8 mouse cellular contexts compared by ENCODE assay signal in genomic region chr2:97467664-97468063, GRCm38 (mm10).
DNase-seq lines count a peak whose midpoint lies in the region; ATAC-seq and TF ChIP-seq lines count a peak whose summit lies in the region.

No protein-coding gene starts in this region.

- no peak for ATAC-seq in heart, postnatal 0 days (ENCODE audit: insufficient read depth, low read depth)
- no peak for ATAC-seq in embryonic facial prominence, embryonic 11.5 days (replicated peaks; ENCODE audit: insufficient number of reproducible peaks, low FRiP score, low TSS enrichment, low read depth)
- no peak for ATAC-seq in hindbrain, embryonic 16.5 days
- ATAC-seq in midbrain, embryonic 15.5 days (replicated peaks), result no peak

- H3K9ac ChIP-seq in heart, postnatal 0 days (replicated peaks; ENCODE audit: low read depth, low read length), result no peak overlapping the region
- H3K9ac ChIP-seq in embryonic facial prominence, embryonic 11.5 days (replicated peaks; ENCODE audit: low read length), result peak overlapping the region; percentile 43; the same call in 1 of the 2 replicates
- H3K9ac ChIP-seq in hindbrain, embryonic 16.5 days (ENCODE audit: low read depth, low read length), result peak overlapping the region; percentile 65
- peak overlapping the region; percentile 66 for H3K9ac ChIP-seq in midbrain, embryonic 15.5 days

- H3K4me1 ChIP-seq in heart, postnatal 0 days (ENCODE audit: control insufficient read depth, insufficient read depth), result no peaks in the 10 kb centered on the region
- H3K4me1 ChIP-seq in embryonic facial prominence, embryonic 11.5 days (ENCODE audit: control insufficient read depth, insufficient read depth, low read length), result no peaks in the 10 kb centered on the region
- H3K4me1 ChIP-seq in hindbrain, embryonic 16.5 days (ENCODE audit: control insufficient read depth, insufficient read depth, low read depth, low read length), result peaks cover 5% of the 10 kb centered on the region
- peaks cover 21% of the 10 kb centered on the region for H3K4me1 ChIP-seq in midbrain, embryonic 15.5 days

- H3K4me2 ChIP-seq in heart, postnatal 0 days (ENCODE audit: low read depth, low read length), result peak overlapping the region; percentile 80
- H3K4me2 ChIP-seq in embryonic facial prominence, embryonic 11.5 days (ENCODE audit: low read depth, low read length), result peak overlapping the region; percentile 85
- H3K4me2 ChIP-seq in hindbrain, embryonic 16.5 days (ENCODE audit: low read length), result peak overlapping the region; percentile 70
- H3K4me2 ChIP-seq in midbrain, embryonic 15.5 days, result peak overlapping the region; percentile 77

- H3K27ac ChIP-seq in heart, postnatal 0 days (ENCODE audit: low read depth), result no peak overlapping the region
- no peak overlapping the region for H3K27ac ChIP-seq in embryonic facial prominence, embryonic 11.5 days (replicated peaks; ENCODE audit: low read depth, low read length)
- peak overlapping the region; percentile 92 for H3K27ac ChIP-seq in hindbrain, embryonic 16.5 days (ENCODE audit: low read depth, low read length)
- peak overlapping the region; percentile 93 for H3K27ac ChIP-seq in midbrain, embryonic 15.5 days

- H3K9me3 ChIP-seq in heart, postnatal 0 days (replicated peaks; ENCODE audit: control insufficient read depth, low read length), result no peaks in the 10 kb centered on the region
- no peaks in the 10 kb centered on the region for H3K9me3 ChIP-seq in embryonic facial prominence, embryonic 11.5 days (replicated peaks; ENCODE audit: control insufficient read depth, low read length)
- H3K9me3 ChIP-seq in hindbrain, embryonic 16.5 days (ENCODE audit: control insufficient read depth, low read length), result no peaks in the 10 kb centered on the region
- H3K9me3 ChIP-seq in midbrain, embryonic 15.5 days, result no peaks in the 10 kb centered on the region

- peak overlapping the region; percentile 54 for H3K4me3 ChIP-seq in heart, postnatal 0 days (ENCODE audit: low read depth, low read length)
- H3K4me3 ChIP-seq in embryonic facial prominence, embryonic 11.5 days (ENCODE audit: low read depth, low read length), result peak overlapping the region; percentile 41
- H3K4me3 ChIP-seq in hindbrain, embryonic 16.5 days (ENCODE audit: low read length), result peak overlapping the region; percentile 66
- H3K4me3 ChIP-seq in midbrain, embryonic 15.5 days, result peak overlapping the region; percentile 56

- WGBS in heart, postnatal 0 days, result 13% methylated on average over 8 of the region's 8 CpGs
- 9% methylated on average over 8 of the region's 8 CpGs for WGBS in embryonic facial prominence, embryonic 11.5 days
- WGBS in hindbrain, embryonic 16.5 days, result 5% methylated on average over 8 of the region's 8 CpGs
- WGBS in midbrain, embryonic 15.5 days, result 5% methylated on average over 8 of the region's 8 CpGs

- DNase-seq in heart, postnatal 0 days (ENCODE audit: low spot score), result no peak
- no peak for DNase-seq in heart, adult 8-10 months (ENCODE audit: low spot score)
- DNase-seq in embryonic facial prominence, embryonic 11.5 days (ENCODE audit: low spot score), result no peak
- DNase-seq in thymus, postnatal 10 days (ENCODE audit: low spot score in 2 of 2), result no peak
- no peak for DNase-seq in cerebellum, postnatal 4 days (ENCODE audit: low spot score in 2 of 2)
- DNase-seq in left cerebral cortex, adult 18-20 months (ENCODE audit: low spot score in 2 of 2), result no peak

- no peak for TF ChIP-seq CTCF in heart, postnatal 0 days (IDR thresholded peaks at IDR 0.05; ENCODE audit: low read depth)

- no peaks in the 10 kb centered on the region for H3K36me3 ChIP-seq in heart, postnatal 0 days (replicated peaks; ENCODE audit: control insufficient read depth, insufficient read depth, low read length)
- H3K36me3 ChIP-seq in embryonic facial prominence, embryonic 11.5 days (replicated peaks; ENCODE audit: control insufficient read depth, insufficient read depth, low read depth, low read length), result no peaks in the 10 kb centered on the region
- no peaks in the 10 kb centered on the region for H3K36me3 ChIP-seq in hindbrain, embryonic 16.5 days (ENCODE audit: control insufficient read depth, insufficient read depth, low read length)
- H3K36me3 ChIP-seq in midbrain, embryonic 15.5 days (replicated peaks), result no peaks in the 10 kb centered on the region

- H3K27me3 ChIP-seq in heart, postnatal 0 days (ENCODE audit: control insufficient read depth, insufficient read depth, low read length), result peaks cover 17% of the 10 kb centered on the region
- no peaks in the 10 kb centered on the region for H3K27me3 ChIP-seq in embryonic facial prominence, embryonic 11.5 days (ENCODE audit: control insufficient read depth, insufficient read depth, low read length)
- H3K27me3 ChIP-seq in hindbrain, embryonic 16.5 days (replicated peaks; ENCODE audit: control insufficient read depth, insufficient read depth, low read length), result no peaks in the 10 kb centered on the region
- no peaks in the 10 kb centered on the region for H3K27me3 ChIP-seq in midbrain, embryonic 15.5 days (replicated peaks)

- TF ChIP-seq EP300 in heart, postnatal 0 days (IDR thresholded peaks at IDR 0.05; ENCODE audit: low read depth), result no peak

Comparison
In these comparisons a context has a peak if more than half of its experiments do, and no peak if none do; other contexts are left out.
1. H3K27ac ChIP-seq: peak in hindbrain, embryonic 16.5 days (single experiment) and midbrain, embryonic 15.5 days (single experiment); none in heart, postnatal 0 days (single experiment) and embryonic facial prominence, embryonic 11.5 days (single experiment).
2. Peak in every context shown above with its lines, with median percentiles within 50 percentile points of each other: H3K4me2 ChIP-seq and H3K4me3 ChIP-seq.